Mouse (Mus musculus) spleen, adult 2 months (tissue): ENCODE results near the gene Suv39h2. TPM values are rescaled to one million over a fixed set of nuclear protein-coding genes. Genes with fewer than 3 reads are reported as not detected.

Experiments used
- DNase-seq, 2 experiments: peaks; one replicate each; pipeline versions ENCODE4 v3.0.0 to v3.0.0-alpha.2; 2012 to 2021; ENCODE audit warnings: low spot score in 2 of 2, low read depth in 1 of 2
- H3K27ac ChIP-seq: fragments of 200-500 bp; 2 replicates; pipeline ENCODE4 v1.5.1; 2012; ENCODE audit warnings: low read length, inconsistent platforms; ENCODE audit not compliant: insufficient read depth
- H3K27me3 ChIP-seq: fragments of 200-500 bp; 2 replicates; pipeline ENCODE4 v1.6.1; 2012; ENCODE audit warnings: mild to moderate bottlenecking, moderate library complexity, low read length, inconsistent platforms; ENCODE audit not compliant: control insufficient read depth, insufficient read depth
- H3K36me3 ChIP-seq: fragments of 200-500 bp; 2 replicates; pipeline ENCODE4 v1.6.1; 2012; ENCODE audit warnings: mild to moderate bottlenecking, low read length, inconsistent platforms; ENCODE audit not compliant: control insufficient read depth, insufficient read depth
- H3K4me1 ChIP-seq: fragments of 200-500 bp; 2 replicates; pipeline ENCODE4 v1.6.1; 2011; ENCODE audit warnings: inconsistent platforms; ENCODE audit not compliant: control insufficient read depth, insufficient read depth, insufficient read length
- H3K4me3 ChIP-seq: fragments of 200-500 bp; 2 replicates; pipeline ENCODE4 v1.5.1; 2011; ENCODE audit warnings: mild to moderate bottlenecking, inconsistent platforms; ENCODE audit not compliant: insufficient read depth, insufficient read length; ENCODE audit errors: extremely low read depth
- CTCF ChIP-seq: fragments of 200-500 bp; IDR thresholded peaks from 2 replicates; pipeline ENCODE4 v1.5.1; 2011; ENCODE audit warnings: mild to moderate bottlenecking, inconsistent platforms; ENCODE audit not compliant: insufficient read depth, insufficient read length, insufficient replicate concordance; ENCODE audit errors: extremely low read depth
- POLR2A ChIP-seq: fragments of 200-500 bp; IDR thresholded peaks from 2 replicates; pipeline ENCODE4 v1.6.1; 2011; ENCODE audit warnings: low read depth, low read length, inconsistent platforms
- whole genome bisulfite sequencing: fragments of 180-500 bp; shearing (Covaris S2); methylation state at CpG from one replicate; pipeline ENCODE4 v1.1.7; 2018; 5-methylcytosine and 5-hydroxymethylcytosine counted together
- polyA plus RNA-seq: library from polyadenylated mRNA; depleted of rRNA; stranded (reverse); fragments of >200 nt; gene quantifications from 2 replicates; pipeline ENCODE4 v1.2.3, GENCODE M21; 2012

Gene Suv39h2
- polyA plus RNA-seq, 1 experiment: 0.58 TPM

GRCm38 (mm10) chr2:3449431-3449830 is 25.4 kb downstream of the Suv39h2 start:
- Histone ChIP-seq H3K4me3 (no peak overlapping the region), H3K4me1 (no peaks in the 10 kb centered on the region), H3K36me3 (peaks cover 31% of the 10 kb centered on the region), H3K27ac (no peak overlapping the region), H3K27me3 (no peaks in the 10 kb centered on the region)
- TF ChIP-seq POLR2A (no peak), CTCF (no peak)
- WGBS: 92% methylated on average over 2 of the region's 2 CpGs
- no peak for DNase-seq

DNA sequence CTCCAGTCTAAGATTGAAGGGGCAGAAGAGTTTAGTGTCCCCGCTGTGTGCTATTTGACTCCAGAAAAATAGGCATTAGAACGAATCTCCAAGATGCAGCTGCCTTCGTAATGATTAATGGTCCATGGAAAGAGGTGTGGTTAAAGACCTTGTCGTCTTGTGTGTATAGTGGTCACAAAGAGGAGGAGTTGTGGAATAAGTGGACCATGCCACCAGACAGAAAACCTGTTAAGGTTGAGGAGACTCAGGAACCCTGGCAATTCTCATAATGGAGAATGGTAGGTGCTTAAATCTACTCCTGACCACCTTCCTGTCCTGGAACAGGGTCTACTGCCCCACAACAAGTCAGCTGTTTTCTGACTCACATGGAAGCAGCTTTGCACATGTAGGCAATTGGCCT is 28.8 kb downstream of the Suv39h2 start:
- peaks cover 31% of the 10 kb centered on the region for H3K36me3 ChIP-seq
- TF ChIP-seq CTCF (no peak), POLR2A (no peak)

DNA sequence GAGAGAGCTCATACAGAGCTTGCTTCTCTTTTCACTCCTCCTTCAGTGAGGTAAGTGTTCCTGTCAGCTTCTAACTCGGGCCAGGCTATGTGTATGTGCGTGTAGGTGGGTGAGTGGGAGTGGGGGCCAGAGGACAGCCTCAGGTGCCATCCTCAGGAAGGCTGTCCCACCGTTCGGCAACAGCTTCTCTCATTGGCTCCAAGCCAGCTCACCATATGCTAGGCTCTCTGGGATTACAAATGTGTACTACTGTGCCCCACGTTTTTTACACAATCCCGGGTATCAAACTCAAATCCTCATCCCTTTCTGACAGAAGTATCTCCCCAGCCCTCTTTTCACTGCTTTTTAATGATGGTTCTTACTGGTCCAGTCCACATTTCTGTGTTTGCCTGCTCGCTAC is 30.6 kb downstream of the Suv39h2 start:
- Histone ChIP-seq H3K27ac (no peak overlapping the region), H3K36me3 (peaks cover 30% of the 10 kb centered on the region), H3K4me1 (no peaks in the 10 kb centered on the region), H3K4me3 (no peak overlapping the region), H3K27me3 (no peaks in the 10 kb centered on the region)
- TF ChIP-seq POLR2A (no peak), CTCF (no peak)
- no peak for DNase-seq
- 90% methylated on average over 7 of the region's 7 CpGs for WGBS

More for the DNA sequence above, 28.8 kb downstream of the Suv39h2 start:
- 90% methylated on average over 4 of the region's 4 CpGs for WGBS
- no peaks in the 10 kb centered on the region for H3K27me3 ChIP-seq
- H3K4me1 ChIP-seq: no peaks in the 10 kb centered on the region
- no peak for DNase-seq
- H3K27ac ChIP-seq: no peak overlapping the region
- H3K4me3 ChIP-seq: no peak overlapping the region

GRCm38 (mm10) chr2:3437956-3438355 is 36.9 kb downstream of the Suv39h2 start:
- WGBS: 92% methylated on average over 7 of the region's 7 CpGs
- Histone ChIP-seq H3K36me3 (peaks cover 32% of the 10 kb centered on the region), H3K4me3 (no peak overlapping the region)

DNA sequence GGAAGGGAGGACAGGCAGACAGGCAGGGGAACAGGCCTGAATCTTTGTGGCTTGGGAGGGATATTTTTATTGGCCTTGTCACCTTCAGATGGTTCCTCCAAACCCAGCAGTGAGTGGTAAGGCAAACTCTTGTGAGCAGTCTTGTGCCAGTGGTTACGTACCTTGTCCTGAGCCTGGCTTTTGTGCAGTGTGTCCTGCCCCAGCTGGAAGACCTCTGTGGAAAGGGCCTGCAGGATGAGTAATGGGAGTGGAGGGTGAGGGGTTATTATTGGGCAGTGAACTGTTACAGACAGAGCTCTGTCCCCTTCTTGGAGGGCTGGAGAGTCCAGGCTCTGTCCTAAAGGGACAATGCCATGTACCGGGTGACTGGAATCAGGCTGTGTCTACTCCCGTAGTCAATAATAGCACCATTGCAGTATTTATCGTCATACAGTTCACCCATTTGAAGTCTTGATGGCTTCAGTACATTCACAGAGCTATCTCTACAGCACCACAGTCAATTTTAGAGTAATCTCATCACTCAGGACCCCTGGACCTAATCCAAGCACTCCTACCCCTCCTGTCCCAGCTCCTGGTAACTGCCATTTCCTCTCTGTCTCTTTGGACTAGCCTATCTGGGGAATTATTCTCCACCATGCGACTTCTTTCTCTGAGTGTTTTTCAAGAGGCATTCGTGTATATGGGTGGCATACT is 39.3 kb downstream of the Suv39h2 start:
- H3K4me1 ChIP-seq: no peaks in the 10 kb centered on the region
- no peak overlapping the region for H3K27ac ChIP-seq
- no peak for TF ChIP-seq POLR2A
- no peak for TF ChIP-seq CTCF
- DNase-seq: no peak
- peaks cover 22% of the 10 kb centered on the region for H3K36me3 ChIP-seq
- 82% methylated on average over 6 of the region's 6 CpGs for WGBS
- no peaks in the 10 kb centered on the region for H3K27me3 ChIP-seq
- H3K4me3 ChIP-seq: no peak overlapping the region

More at GRCm38 (mm10) chr2:3437956-3438355, 36.9 kb downstream of the Suv39h2 start:
- TF ChIP-seq CTCF: no peak
- TF ChIP-seq POLR2A: no peak
- no peak overlapping the region for H3K27ac ChIP-seq
- no peaks in the 10 kb centered on the region for H3K27me3 ChIP-seq
- DNase-seq: no peak
- H3K4me1 ChIP-seq: no peaks in the 10 kb centered on the region

GRCm38 (mm10) chr2:3430956-3431355 is 43.9 kb downstream of the Suv39h2 start:
- H3K36me3 ChIP-seq: peaks cover 5% of the 10 kb centered on the region; the same call in 1 of the 2 replicates
- no peak overlapping the region for H3K4me3 ChIP-seq
- no peaks in the 10 kb centered on the region for H3K27me3 ChIP-seq
- 86% methylated on average over 9 of the region's 9 CpGs for whole genome bisulfite sequencing
- TF ChIP-seq CTCF (no peak), POLR2A (no peak)
- no peak overlapping the region for H3K27ac ChIP-seq
- H3K4me1 ChIP-seq: no peaks in the 10 kb centered on the region
- DNase-seq: no peak

DNA sequence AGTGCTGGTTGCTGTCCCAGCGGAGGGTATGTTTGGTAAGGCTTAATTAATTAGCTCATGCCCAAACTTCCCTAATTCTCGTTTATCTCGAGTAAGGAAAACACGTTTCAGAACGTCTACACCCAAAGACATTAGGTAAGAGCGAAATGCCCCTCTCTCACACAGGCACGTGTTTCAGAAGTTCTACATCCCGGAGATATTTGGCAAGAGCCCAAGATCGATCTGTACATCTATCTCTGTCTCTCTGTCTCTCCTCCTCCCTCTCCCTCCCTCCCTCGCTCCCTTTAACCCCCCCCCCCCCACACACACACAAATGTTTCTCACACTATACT is 50.3 kb downstream of the Suv39h2 start:
- no peak for TF ChIP-seq POLR2A
- no peak for TF ChIP-seq CTCF
- H3K4me1 ChIP-seq: peaks cover 2% of the 10 kb centered on the region; the same call in 1 of the 2 replicates
- H3K36me3 ChIP-seq: peaks cover 2% of the 10 kb centered on the region; the same call in 1 of the 2 replicates
- peak overlapping the region; percentile 79 for H3K4me3 ChIP-seq
- DNase-seq: no peak
- H3K27ac ChIP-seq: no peak overlapping the region
- H3K27me3 ChIP-seq: no peaks in the 10 kb centered on the region
- WGBS: under 1% methylated on average over 9 of the region's 10 CpGs
